Comparison of ENCODE assay signal across 26 mouse cellular contexts in genomic region chr17:66696531-66697172, GRCm38 (mm10).
DNase-seq lines count a peak whose midpoint lies in the region; ATAC-seq and TF ChIP-seq lines count a peak whose summit lies in the region.
"Had no signal": no experiment of that assay in that cellular context is flagged by ENCODE, and none has a peak within 500 bp of the region (broad histone marks: within the 10 kb centered on the region; RNA-seq: fewer than 3 reads in every experiment).

No protein-coding gene starts in this region.

- no peaks in the 10 kb centered on the region for H3K36me3 ChIP-seq in intestine, embryonic 15.5 days
- no peaks in the 10 kb centered on the region; the same call in 1 of the 2 replicates for H3K36me3 ChIP-seq in intestine, postnatal 0 days (ENCODE audit: control insufficient read depth, insufficient read depth)
- H3K36me3 ChIP-seq in lung, embryonic 15.5 days, result no peaks in the 10 kb centered on the region
- no peaks in the 10 kb centered on the region for H3K36me3 ChIP-seq in limb, embryonic 12.5 days
- H3K36me3 ChIP-seq: forebrain, embryonic 10.5 days; heart, embryonic 10.5 days; hindbrain, embryonic 10.5 days; liver, embryonic 13.5 days; neural tube, embryonic 13.5 days had no signal

- no peak overlapping the region for H3K4me3 ChIP-seq in intestine, embryonic 15.5 days (replicated peaks)
- no peak overlapping the region for H3K4me3 ChIP-seq in intestine, postnatal 0 days (ENCODE audit: low read depth, low read length)
- H3K4me3 ChIP-seq in lung, embryonic 15.5 days, result no peak overlapping the region
- no peak overlapping the region for H3K4me3 ChIP-seq in limb, embryonic 12.5 days (replicated peaks)
- H3K4me3 ChIP-seq: forebrain, embryonic 10.5 days; heart, embryonic 10.5 days; hindbrain, embryonic 10.5 days; liver, embryonic 13.5 days; megakaryocyte, embryonic 14.5 days; neural tube, embryonic 13.5 days had no signal

- ATAC-seq in intestine, embryonic 15.5 days, result peak; percentile 48; the same call in 1 of the 2 replicates
- no peak for ATAC-seq in intestine, postnatal 0 days
- no peak for ATAC-seq in lung, embryonic 15.5 days (ENCODE audit: borderline replicate concordance, extremely low read depth, low FRiP score, low TSS enrichment)
- ATAC-seq in limb, embryonic 12.5 days (ENCODE audit: insufficient number of reproducible peaks, insufficient read depth, low FRiP score, low TSS enrichment, low read depth), result no peak
- ATAC-seq: hindbrain, postnatal 0 days had no signal

- TF ChIP-seq CTCF in intestine, postnatal 0 days (IDR thresholded peaks at IDR 0.05; ENCODE audit: low read depth), result no peak

- H3K4me2 ChIP-seq in intestine, embryonic 15.5 days (replicated peaks), result no peak overlapping the region
- no peak overlapping the region for H3K4me2 ChIP-seq in intestine, postnatal 0 days (replicated peaks; ENCODE audit: low read depth)
- H3K4me2 ChIP-seq in lung, embryonic 15.5 days, result no peak overlapping the region
- peak overlapping the region; percentile 40 for H3K4me2 ChIP-seq in limb, embryonic 12.5 days
- H3K4me2 ChIP-seq: liver, embryonic 13.5 days; neural tube, embryonic 13.5 days had no signal

- no peak overlapping the region for H3K9ac ChIP-seq in intestine, embryonic 15.5 days
- H3K9ac ChIP-seq in intestine, postnatal 0 days (ENCODE audit: low read depth, low read length), result no peak overlapping the region
- H3K9ac ChIP-seq in lung, embryonic 15.5 days, result no peak overlapping the region
- no peak overlapping the region for H3K9ac ChIP-seq in limb, embryonic 12.5 days (replicated peaks)
- H3K9ac ChIP-seq: liver, embryonic 13.5 days; neural tube, embryonic 13.5 days had no signal

- no peak overlapping the region for H3K27ac ChIP-seq in intestine, embryonic 15.5 days
- H3K27ac ChIP-seq in intestine, postnatal 0 days (ENCODE audit: low read depth, low read length), result no peak overlapping the region
- H3K27ac ChIP-seq in lung, embryonic 15.5 days, result peak overlapping the region; percentile 97
- peak overlapping the region; percentile 85 for H3K27ac ChIP-seq in limb, embryonic 12.5 days
- H3K27ac ChIP-seq: heart, embryonic 10.5 days; hindbrain, postnatal 0 days; liver, embryonic 13.5 days; neural tube, embryonic 13.5 days had no signal

- no peaks in the 10 kb centered on the region for H3K27me3 ChIP-seq in intestine, embryonic 15.5 days (replicated peaks)
- no peaks in the 10 kb centered on the region for H3K27me3 ChIP-seq in intestine, postnatal 0 days (replicated peaks; ENCODE audit: control insufficient read depth, insufficient read depth, low read length)
- H3K27me3 ChIP-seq in lung, embryonic 15.5 days, result no peaks in the 10 kb centered on the region
- H3K27me3 ChIP-seq in limb, embryonic 12.5 days, result 0 out of 2 replicates have a peak, but pooled peaks cover 5% of the 10 kb centered on the region
- H3K27me3 ChIP-seq: liver, embryonic 13.5 days; megakaryocyte, embryonic 14.5 days; neural tube, embryonic 13.5 days had no signal

- H3K4me1 ChIP-seq in intestine, embryonic 15.5 days (replicated peaks), result peaks cover 17% of the 10 kb centered on the region
- no peaks in the 10 kb centered on the region; the same call in 1 of the 2 replicates for H3K4me1 ChIP-seq in intestine, postnatal 0 days (replicated peaks; ENCODE audit: control insufficient read depth, insufficient read depth, low read length)
- H3K4me1 ChIP-seq in lung, embryonic 15.5 days, result peaks cover 29% of the 10 kb centered on the region
- peaks cover 57% of the 10 kb centered on the region for H3K4me1 ChIP-seq in limb, embryonic 12.5 days (replicated peaks)
- H3K4me1 ChIP-seq: liver, embryonic 13.5 days; megakaryocyte, embryonic 14.5 days had no signal

- WGBS in intestine, embryonic 15.5 days, result 30% methylated on average over 10 of the region's 10 CpGs
- 30% methylated on average over 10 of the region's 10 CpGs for WGBS in intestine, postnatal 0 days
- WGBS in lung, embryonic 15.5 days, result 44% methylated on average over 10 of the region's 10 CpGs
- 5% methylated on average over 10 of the region's 10 CpGs for WGBS in limb, embryonic 12.5 days

- H3K9me3 ChIP-seq in intestine, embryonic 15.5 days, result no peaks in the 10 kb centered on the region
- H3K9me3 ChIP-seq in intestine, postnatal 0 days (ENCODE audit: control insufficient read depth), result no peaks in the 10 kb centered on the region
- H3K9me3 ChIP-seq in lung, embryonic 15.5 days, result no peaks in the 10 kb centered on the region
- no peaks in the 10 kb centered on the region for H3K9me3 ChIP-seq in limb, embryonic 12.5 days
- H3K9me3 ChIP-seq: forebrain, embryonic 10.5 days; heart, embryonic 10.5 days; hindbrain, embryonic 10.5 days; liver, embryonic 13.5 days; neural tube, embryonic 13.5 days had no signal

- DNase-seq in lung, postnatal 4 days, result no peak
- DNase-seq in hindlimb bud, embryonic 11.5 days (ENCODE audit: extremely low spot score, low read depth, low spot score), result peak; percentile 67
- DNase-seq in adrenal gland, postnatal 4 days (ENCODE audit: low spot score in 2 of 2), result no peak
- DNase-seq in natural killer cell, adult 2 months (ENCODE audit: low spot score in 2 of 2), result no peak
- DNase-seq: adrenal gland, adult 2 months; cerebellum, adult 18-20 months; cerebellum, postnatal 14 days; gastrocnemius, postnatal 10 days; kidney, postnatal 10 days; left cerebral cortex, postnatal 4 days; liver, embryonic 13.5 days; lung, postnatal 10 days; midbrain, embryonic 14.5 days; retina, postnatal 1 day; right cerebral cortex, postnatal 25 days; spleen, adult 18-20 months had no signal

Comparison
In these comparisons a context has a peak if more than half of its experiments do, and no peak if none do; other contexts are left out.
1. H3K27ac ChIP-seq: peak in lung, embryonic 15.5 days (single experiment) and limb, embryonic 12.5 days (single experiment); none in intestine, embryonic 15.5 days (single experiment) and intestine, postnatal 0 days (single experiment).